Mouse (Mus musculus) cerebellum, postnatal 14 days (tissue): ENCODE results near the gene Trpm3.
"Not testable (repeated sequence)": the region's sequence is repeated elsewhere in the genome, so short reads cannot be mapped to it uniquely, and the experiment has no call there.

ENCODE experiments used
- DNase-seq, 2 experiments: peaks; one replicate each; pipeline ENCODE4 v3.0.0; 2021; ENCODE audit warnings: mixed read lengths in 2 of 2

Trpm3 gene

DNA sequence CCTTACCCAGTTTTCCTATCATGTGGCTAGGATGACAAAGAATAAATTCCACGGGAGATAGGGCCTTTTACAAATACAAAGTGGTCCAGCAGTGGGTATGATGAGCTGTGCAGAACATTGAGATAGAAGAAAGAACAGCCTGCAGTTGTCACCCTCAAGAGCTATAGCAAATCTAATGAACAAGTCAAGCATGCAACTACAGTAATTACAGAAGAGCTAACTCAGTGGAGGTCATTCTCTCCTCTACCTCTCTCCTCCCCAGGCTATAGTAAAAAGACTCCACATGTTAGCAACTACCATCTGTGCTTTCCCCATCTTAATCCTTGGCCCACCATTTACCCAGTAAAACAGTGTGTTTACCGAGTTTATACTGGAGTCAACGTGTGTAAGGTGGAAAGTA is 629.4 kb downstream of the Trpm3 start:
- DNase-seq: no peak

DNA sequence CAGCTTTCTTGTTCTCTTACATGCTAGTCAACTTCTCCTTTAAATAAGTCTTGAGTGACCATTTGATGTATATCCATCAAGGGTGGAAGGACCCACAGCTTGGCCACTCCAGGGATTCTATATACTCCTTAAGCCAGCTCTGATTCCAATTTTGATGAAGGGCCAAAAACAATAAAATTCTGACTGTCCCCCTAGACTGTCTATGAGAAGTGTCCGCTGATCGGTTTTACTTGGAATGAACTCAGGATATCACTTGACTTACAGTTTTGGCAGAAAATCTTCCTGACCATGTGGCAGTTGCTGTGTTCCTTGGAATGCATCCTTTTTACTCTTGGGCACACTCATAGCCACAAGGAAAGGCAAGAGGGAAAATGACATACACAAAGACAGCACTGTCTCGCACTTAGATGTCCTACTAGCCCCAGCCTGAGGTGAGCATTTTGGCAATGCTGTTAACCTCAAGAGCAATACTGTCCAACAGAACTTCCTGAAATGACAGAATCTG is 636.4 kb downstream of the Trpm3 start:
- DNase-seq: peak in 1 of 2 experiments; percentile 51

DNA sequence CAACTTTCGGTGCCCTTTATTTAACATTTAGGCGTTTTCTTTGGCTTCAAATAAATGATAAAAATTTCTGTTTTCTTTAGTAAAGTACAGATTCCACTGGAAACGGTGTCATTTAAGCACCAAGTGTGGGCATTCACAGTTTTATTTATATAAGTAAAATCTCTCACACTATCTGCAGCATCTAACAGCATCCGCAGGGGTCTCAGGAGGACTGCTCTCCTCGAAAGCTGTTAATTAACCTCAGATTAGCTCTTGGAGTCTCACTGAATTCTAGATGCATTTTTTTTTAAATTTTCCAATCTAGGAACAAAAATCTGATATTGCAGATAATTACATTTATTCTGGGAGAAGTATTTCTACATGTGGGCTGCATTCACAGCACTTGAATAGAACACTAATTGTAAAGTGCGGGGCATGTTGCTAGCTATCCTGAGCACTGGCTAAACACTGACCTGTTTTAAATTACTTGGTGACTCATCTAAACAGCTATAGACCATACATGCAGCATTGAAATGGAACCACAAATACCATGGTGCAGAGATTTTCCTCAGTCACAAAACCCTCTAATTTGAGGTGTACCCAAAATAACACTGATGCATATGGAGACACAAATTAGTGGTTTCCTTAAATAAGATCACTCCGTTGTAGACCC is 641.5 kb downstream of the Trpm3 start:
- no peak for DNase-seq

DNA sequence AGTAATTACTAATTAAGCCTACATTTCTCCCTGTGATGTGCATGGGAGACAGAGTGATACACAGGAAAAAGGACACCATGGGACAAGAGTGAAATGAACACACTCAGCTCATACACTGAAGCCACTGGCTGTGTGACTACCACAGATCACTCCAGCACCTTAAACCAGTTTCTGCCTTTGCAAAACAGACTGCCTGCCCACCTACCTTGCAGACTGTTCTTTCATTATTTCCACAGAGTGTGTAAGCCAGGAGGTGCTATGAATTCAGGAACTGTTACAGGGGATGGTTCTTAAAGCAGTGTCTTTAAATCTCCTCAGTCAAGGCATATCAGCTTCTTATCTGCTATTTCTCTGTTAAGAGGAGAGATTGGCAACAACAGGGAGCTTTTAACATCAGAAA is 642.7 kb downstream of the Trpm3 start:
- DNase-seq: no peak

DNA sequence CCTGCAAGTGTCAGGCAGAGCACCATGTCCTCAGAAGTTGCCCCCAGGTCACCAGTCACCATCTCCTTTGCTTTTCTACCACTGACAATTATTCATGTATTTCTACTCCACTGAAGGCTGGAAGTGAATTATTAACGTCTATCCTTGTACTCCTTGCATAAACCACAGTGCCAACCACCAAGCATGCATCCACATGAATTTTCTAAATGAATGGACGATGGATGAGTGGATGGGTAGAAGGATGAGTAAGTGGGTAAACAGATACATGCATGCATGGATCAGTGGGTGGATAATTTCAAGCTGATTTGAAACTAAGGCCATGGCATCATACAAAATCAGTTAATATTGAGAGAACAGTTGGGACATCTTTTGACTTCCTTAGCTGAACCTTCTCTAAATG is 644.9 kb downstream of the Trpm3 start:
- DNase-seq: no peak

DNA sequence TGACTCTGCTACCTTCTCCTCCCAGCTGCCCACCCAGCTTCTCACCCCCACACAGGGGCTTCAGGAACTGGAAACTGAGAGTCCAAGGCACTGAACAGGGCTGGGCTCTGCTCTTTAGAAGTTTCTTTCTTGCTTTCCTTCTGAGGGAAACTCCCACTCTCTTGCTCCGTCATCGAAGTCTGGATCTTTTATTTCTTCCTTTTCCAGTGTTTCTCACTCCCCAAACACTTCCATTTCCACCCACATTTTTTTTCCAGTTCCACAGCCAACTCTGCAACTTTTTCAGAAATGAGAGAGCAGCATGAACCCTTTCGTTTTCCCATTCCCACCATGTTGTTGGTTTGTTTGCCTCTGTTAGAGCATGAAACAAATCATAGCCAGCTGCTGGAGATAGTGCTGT is 650.9 kb downstream of the Trpm3 start:
- no peak for DNase-seq

DNA sequence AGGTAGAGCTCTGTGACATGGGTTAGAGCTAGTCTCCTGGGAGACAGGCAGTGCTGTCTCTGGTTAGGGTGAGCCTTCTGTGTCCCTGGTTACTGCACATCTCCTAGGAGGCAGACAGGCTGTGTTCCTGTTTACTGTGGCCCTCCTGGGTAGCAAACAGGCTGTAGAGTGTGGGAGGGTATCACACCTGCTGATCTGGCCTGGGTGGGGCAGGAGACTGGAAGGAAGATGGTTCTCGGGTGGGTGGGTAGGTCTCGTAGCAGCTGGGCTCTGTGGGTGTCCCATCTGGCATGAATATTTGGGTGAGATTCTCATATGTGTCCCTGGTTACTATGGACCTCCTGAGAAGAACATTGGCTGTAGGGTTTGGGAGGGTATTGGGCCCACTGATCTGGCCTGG is 658.1 kb downstream of the Trpm3 start:
- no peak for DNase-seq

DNA sequence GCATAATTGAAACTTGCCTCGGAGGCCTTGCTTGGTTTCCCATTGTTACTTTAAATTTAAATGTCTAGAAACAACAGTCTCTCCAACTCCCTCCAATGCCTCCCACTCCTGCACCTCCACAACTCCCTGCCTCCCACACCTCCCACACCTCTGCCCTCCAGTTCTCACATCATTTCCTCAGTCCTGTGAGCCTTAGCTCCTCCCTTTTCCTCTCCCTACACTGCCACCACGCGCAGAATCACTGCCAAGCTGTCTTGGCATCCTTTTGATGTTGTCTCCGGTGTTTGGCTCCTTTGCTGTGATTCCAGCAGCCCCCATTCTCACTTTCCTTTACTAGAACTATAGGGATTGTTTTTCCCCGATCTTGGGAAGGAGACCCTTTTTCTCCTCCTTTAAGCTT is 661.6 kb downstream of the Trpm3 start:
- DNase-seq: peak; percentile 69 to 70

DNA sequence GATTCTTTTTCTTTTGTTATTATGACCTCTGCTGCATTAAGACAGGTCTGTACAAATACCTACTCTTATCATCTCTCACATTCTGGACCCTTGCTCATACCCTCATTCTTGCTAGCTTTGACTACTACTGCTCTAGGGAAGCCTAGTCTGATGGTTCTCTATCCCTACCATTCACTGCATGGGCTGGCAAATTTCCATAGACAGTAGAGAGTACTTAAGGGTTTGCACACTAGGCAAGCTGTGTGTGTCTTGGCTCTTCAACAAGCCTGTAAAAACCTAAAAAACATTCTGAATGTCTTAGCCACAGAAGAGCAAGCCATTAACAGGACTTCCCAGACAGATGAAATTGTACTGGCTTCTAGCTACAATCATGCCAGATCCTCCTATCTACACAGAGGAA is 664.5 kb downstream of the Trpm3 start:
- peak; percentile 34 to 69 for DNase-seq

DNA sequence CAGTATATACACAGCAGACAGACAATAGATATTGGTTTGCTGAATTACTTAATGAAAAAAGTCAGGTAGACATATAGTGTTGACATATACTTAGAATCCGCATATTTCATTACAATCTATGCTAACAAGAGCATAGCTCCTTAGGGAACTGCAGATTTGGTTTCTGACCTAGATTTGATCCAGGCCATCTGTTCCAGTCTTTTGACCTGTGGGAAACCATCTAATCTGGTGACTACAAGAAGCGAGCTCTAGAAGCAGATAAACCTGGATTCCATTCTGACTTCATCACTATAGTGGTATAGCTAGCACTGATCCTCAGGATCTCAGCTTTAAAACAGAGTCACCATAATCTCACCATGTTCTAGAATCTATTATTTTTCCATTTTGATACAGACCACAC is 665.5 kb downstream of the Trpm3 start:
- DNase-seq: peak; percentile 38 to 77

DNA sequence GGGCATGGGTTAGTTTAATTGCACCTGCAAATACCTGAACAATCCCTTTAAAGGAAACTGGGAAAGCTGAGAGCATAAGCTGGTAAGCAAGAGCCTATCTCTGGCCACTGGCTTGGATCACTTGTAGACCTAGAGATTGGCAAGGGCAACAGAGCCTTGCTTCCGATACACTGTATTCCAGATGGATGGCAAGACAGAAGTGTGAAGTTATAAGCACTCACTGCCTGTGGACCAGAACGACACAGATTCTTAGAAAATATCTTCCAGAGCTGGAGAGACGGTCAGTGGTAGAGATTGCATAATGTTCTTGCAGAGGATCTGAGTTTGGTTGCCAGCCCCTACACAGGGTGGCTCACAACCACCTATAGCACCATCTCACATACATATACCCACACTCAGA is 671.4 kb downstream of the Trpm3 start:
- DNase-seq: no peak

DNA sequence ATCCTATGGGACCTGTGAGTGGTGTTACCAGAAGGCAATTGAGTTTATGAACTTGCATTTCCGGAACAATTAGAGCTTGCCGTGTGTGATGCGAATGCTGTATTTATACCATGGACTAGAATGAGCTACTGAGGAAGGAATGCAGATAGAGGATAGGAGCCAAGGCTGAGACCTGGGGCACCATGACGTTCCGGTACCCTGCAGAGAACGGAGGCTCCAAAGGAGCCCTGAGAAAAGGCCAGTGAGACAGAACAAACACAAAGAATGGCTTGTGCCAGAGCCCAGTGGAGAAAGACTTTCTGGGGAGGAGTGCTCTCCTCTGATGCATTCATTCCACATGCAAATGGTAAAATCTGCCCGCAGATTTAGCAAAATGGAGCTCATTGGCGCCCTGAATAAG is 682.9 kb downstream of the Trpm3 start:
- no peak for DNase-seq

DNA sequence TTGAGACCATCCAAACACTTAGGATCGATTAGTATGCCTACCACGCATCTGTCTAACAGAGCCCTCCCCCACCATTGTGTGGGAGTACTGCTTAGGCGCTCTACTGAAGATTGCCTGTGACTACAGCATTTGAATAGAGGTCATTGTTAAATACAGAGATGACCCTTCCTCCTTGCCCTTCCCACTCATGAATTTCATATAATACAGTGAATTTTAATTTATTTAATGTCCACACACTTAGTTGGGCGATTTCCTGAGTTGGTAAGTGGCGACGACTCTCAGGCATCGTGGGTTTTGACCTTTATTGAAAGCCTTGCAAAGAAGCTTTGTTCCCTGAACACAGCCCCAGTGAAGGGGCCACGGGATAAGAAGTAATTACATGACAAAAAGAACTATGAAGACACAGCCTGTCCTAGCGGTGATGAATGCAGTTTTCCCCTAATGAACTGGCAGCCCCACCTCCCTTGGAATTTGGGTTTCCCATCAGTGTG is 684.7 kb downstream of the Trpm3 start:
- no peak for DNase-seq

DNA sequence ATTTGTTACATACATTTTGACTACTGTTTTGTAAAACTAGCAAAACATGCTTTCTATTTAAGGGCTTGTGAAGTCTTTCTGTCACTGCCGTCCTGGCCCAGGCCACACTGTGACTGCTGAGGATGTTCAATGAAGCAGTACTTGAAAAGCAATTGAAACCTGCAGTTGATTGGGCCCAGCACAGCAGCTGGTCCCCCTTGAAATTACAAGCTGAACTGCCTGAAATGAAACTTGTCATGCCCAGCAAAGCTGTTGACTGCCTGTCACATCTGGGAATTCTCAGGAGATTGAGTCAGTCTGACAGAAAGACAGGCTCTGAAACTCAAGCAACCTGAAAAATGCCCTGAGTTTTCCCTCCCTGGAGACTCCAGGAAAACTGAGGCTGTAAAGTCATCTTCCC is 687.0 kb downstream of the Trpm3 start:
- no peak for DNase-seq

DNA sequence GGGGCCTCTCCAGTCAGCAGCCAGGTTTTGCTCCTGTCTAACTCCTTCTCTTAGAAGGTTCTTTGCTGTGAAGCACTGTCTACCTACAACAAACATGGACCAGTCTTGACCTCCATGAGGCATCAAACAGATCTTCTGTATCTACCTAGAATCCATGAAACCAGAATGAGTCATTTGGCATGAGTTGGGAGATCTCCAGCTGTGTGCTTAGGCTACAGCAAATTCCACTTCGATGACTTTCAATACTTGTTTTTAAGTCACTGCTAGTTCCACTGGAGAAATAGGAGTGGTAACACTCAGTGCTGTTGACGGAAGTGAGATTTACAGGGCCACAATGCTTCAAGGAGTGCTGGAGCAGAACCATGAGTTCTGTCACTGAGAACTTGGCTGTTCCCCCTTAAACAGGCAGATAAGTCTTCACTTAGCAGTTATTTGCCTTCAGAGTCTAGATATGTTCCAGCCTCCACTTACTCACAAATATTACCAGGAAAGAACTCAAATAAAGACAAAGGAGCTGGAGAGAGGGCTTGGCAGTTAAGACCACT is 689.4 kb downstream of the Trpm3 start:
- no peak for DNase-seq

DNA sequence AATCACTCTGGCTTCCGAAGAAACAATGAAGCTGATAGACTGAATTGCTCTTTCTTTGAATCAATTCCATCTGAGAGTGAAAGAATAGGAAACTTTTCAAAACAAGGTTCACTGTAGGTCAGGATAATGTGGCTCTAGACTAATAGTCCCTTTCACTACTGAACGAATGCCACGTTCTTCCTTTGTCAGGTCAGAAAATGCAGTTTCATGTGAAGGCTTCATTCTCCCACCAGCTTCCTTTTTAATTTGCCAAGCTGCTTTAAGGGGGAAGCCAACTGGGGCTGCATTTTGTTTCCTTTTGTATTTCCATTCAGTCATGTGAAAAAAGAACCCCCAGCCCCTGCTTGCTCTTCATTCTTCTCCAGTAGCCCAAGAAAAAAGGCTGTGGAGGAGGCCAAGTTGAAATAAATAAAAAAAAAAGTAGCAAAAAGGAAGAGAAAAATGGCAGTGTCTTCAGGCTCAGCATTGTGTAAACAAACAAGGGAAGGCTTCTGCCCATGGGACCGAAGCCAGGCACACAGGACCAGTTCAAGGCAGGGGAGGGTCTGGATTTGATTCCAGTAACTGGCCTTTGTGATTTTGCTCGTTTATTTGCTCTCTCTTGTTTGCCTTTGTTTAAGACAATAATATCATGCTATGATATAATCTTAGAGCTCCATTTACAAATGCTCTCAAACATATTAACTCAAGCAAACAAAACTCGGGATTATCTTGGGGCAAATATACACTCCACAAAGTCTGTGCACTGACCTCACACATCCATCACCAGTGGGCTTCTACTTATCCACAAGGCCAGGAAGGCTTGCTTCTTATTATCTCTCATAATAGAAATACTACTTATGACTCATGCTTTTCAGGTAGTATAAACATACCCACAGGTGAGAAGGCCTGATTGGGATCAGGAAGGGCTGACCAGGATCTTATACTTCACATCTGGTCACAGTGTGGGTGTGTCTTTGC is 702.5 kb downstream of the Trpm3 start:
- peak in 1 of 2 experiments; percentile 27 for DNase-seq

DNA sequence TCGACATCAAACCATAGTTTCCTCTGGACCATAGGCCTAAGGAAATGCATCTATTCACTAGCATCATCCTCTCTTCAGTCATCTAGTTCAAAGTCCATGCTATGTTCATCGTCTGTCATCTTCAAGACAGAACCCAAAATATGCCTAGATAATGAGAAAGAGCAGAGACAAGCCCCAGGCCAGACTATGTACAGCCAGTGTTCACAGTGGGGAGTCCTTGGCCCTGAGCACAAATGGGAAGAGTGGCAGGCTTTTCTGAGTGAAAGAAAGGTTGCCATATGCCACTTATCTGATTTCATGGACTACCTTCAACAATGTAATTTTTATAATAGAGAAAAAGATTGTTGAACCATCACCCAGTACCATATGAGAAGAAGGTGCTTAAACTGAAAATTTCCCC is 703.9 kb downstream of the Trpm3 start:
- peak; percentile 57 to 68 for DNase-seq

DNA sequence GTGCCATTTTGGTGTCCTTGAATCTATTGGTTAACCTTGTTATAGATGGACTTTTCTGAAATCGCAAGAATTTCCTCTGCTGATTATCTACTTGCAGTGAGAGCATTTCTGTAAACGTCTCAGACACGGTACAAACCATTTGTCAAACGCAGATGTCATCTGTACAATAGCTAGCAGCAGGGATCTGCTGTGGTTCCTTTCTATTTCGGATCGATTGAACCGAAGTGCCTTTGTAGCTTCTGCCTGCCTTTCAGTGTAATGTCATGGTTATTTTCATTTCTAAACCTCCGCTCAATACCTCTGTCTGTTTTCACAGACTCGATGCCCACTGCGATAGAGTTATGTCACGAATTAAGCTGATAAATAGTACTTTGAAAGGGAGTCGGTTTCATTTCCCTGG is 708.9 kb downstream of the Trpm3 start:
- DNase-seq: no peak

DNA sequence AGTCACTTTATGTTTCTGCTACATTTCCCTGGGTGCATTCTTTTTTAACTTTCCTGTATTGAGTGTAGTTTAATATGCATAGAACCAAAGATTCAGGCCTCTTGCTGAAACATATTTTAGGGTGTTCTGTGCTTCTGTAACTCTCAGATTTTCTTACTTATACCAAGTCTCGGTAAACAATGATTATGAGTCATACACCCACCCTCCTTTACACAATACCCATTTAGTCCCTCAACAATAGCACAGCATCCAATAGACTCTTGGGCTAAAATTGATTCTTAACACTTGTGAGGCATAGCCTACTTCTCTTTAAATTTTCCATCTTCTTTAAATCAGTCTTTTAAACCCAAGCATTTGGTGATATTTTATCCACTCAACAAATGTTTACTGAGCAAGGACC is 709.4 kb downstream of the Trpm3 start:
- DNase-seq: no peak

DNA sequence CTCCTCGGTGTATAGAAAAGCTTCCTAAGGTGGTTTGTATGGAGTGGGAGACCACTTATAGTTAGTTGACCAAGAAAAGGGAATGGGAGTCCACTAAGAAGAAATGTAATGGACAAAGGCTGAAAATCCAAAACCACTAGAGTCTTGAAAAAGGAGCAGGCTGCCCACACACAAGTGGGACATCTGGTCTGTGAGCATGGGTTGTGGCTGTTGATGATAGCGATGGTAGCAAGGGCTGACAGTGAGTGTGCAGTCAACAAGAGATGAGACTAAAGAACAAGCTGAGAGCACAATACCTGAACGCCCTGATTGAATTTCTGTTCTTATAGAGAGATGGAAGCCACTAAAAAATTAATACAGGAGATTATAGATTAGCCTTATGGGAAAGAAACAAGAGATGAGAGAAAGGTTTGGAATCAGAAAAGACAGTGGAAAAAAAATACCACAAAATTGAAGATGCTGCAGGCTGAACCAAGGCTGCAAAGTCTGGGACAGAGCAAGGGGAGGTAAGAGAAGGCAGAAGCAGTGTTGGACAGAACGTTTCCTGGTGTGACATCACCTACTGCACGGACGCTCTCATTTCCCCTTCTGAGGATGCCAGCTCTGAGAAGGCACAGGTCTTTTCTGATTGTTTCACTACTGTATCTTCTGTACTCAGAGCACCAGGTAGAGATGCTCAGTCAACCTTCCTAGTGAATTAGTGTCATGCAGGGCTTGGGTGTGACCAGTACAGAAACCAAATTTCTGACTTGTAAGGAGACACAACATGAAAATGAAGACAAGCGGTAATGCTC is 710.1 kb downstream of the Trpm3 start:
- DNase-seq: no peak

DNA sequence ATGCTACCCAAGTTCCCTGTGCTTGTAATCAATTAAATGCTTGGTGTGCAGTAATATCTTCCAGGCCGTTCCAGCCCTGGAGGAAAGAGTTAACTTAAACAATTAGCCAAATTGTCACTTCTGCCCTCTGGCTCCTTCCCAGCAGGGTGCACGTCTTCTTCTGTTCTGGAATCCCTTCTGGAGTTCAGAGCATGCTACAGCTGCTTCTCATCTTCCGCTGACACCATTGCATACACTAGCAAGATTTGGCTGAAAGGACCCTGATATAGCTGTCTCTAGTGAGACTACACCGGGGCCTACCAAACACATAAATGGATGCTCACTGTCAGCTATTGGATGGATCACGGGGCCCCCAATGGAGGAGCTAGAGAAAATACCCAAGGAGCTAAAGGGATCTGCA is 712.6 kb downstream of the Trpm3 start:
- DNase-seq: not testable (repeated sequence)

DNA sequence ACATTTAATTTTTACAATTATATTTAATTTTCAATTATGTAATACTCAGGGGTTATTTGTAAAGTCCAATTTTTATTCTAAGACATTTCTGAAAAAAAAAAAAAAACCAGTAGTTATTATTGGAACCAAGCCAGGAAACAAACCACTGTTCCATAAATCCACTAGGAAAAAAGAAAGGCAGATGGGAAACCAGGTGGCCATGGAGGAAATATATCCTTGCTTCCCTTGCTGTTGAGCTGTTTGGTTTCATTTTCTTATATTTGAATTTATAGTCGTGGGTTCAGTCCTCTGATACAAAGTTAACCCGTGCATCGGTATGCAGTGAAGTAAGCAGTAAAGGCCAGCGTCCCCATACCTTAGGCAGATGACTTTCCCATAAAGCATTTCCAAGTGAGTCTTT is 720.8 kb downstream of the Trpm3 start:
- no peak for DNase-seq

DNA sequence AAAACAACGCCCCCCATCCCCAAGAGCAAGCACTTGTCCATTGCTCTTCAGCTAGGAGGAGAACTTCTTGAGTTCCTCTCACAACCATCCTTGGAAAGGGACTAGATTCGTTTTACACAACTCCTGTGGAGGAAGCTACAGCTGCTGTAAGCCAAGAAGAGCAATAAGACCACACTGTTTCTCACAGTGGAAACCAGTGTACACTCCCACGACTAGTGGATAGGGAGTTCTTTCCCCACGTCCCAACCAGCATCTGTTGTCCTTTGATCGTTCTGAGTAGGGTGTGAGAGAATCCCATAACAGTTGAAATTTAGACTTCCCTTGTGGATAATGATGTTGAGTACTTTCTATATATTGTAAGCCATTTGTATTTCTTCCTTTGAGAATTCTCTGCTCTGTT is 728.6 kb downstream of the Trpm3 start:
- DNase-seq: no peak
